In the genomic region with DNA sequence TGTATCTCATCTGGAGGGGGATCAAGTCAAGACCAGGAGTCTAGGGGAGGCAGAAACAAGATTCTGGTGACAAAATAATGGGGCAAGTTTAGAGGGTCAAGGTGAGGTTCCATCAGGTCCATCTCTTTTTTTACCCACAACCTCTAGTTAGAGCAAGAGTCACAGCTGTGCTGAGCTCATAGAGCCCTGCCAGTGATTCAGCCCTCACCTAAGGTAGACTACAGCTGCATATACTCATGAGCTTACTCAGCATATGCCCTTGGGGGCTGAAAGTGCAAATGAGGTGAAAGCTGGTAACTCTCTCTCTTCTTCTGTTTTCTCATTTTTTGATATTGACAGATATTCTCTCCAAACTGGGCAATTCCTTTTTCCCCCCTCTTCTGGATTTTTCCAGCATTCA, we compare ENCODE assay signal across 20 mouse cellular contexts.
DNase-seq lines count a peak whose midpoint lies in the region; TF ChIP-seq lines count a peak whose summit lies in the region.
"Had no signal": no experiment of that assay in that cellular context is flagged by ENCODE, and none has a peak within 500 bp of the region (broad histone marks: within the 10 kb centered on the region; RNA-seq: fewer than 3 reads in every experiment).

No protein-coding gene starts in this region.

- TF ChIP-seq CTCF in cerebellum, adult 2 months (IDR thresholded peaks at IDR 0.05; ENCODE audit: borderline replicate concordance, insufficient read depth, low read depth, low read length): no peak

- peak; percentile 56 for DNase-seq in adrenal gland, adult 2 months
- no peak for DNase-seq in adrenal gland, postnatal 10 days
- peak; percentile 37 for DNase-seq in adrenal gland, postnatal 14 days
- DNase-seq in adrenal gland, postnatal 25 days: no peak
- peak; percentile 22 to 32 for DNase-seq in adrenal gland, postnatal 36 days
- DNase-seq in spleen, adult 12 weeks (ENCODE audit: low spot score): no peak
- no peak for DNase-seq in cerebellum, adult 2 months
- DNase-seq: cerebellum, adult 11-12 months; cerebellum, adult 8-10 months; cerebellum, adult 9-11 months; cerebellum, postnatal 14 days; cerebellum, postnatal 36 days; embryo, embryonic 11 days; gastrocnemius, adult 2 months had no signal

- H3K4me3 ChIP-seq in cerebellum, adult 2 months (replicated peaks; ENCODE audit: insufficient read depth, low read depth, low read length): no peak overlapping the region
- H3K4me3 ChIP-seq: embryonic facial prominence, embryonic 13.5 days; embryonic facial prominence, embryonic 15.5 days; erythroblast, embryonic 14.5 days; forebrain, embryonic 10.5 days; forebrain, embryonic 12.5 days; gastrocnemius, adult 2 months had no signal

- no peak overlapping the region for H3K27ac ChIP-seq in cerebellum, adult 2 months (ENCODE audit: insufficient read depth, low read length)
- H3K27ac ChIP-seq: embryonic facial prominence, embryonic 13.5 days; embryonic facial prominence, embryonic 15.5 days; forebrain, embryonic 10.5 days; forebrain, embryonic 12.5 days; gastrocnemius, adult 2 months had no signal

- no peaks in the 10 kb centered on the region for H3K27me3 ChIP-seq in cerebellum, adult 2 months (ENCODE audit: control insufficient read depth, insufficient read depth, low read length)
- H3K27me3 ChIP-seq: embryonic facial prominence, embryonic 15.5 days; Patski had no signal

- TF ChIP-seq POLR2A in cerebellum, adult 2 months (IDR thresholded peaks at IDR 0.05; ENCODE audit: borderline replicate concordance, insufficient read depth, low read length): no peak

- no peaks in the 10 kb centered on the region for H3K4me1 ChIP-seq in cerebellum, adult 2 months (ENCODE audit: control insufficient read depth, insufficient read depth, low read length)
- H3K4me1 ChIP-seq: embryonic facial prominence, embryonic 15.5 days had no signal

Comparison
In these comparisons a context has a peak if more than half of its experiments do, and no peak if none do; other contexts are left out.
1. DNase-seq: peak in adrenal gland, adult 2 months (single experiment), adrenal gland, postnatal 14 days (single experiment) and adrenal gland, postnatal 36 days (2 of 2); none in adrenal gland, postnatal 10 days (single experiment), adrenal gland, postnatal 25 days (single experiment), spleen, adult 12 weeks (single experiment) and cerebellum, adult 2 months (0 of 2).